Mouse (Mus musculus): ENCODE measurements around the gene Rslcan18.

Rslcan18 gene

GRCm38 (mm10) chr13:67107681-67108080 is 8.4 kb downstream of the Rslcan18 start:
- no peaks in the 10 kb centered on the region for H3K27me3 ChIP-seq (ENCODE audit: insufficient read depth, low read length)

GRCm38 (mm10) chr13:67097876-67098275 is 18.2 kb downstream of the Rslcan18 start, which contains the start of gene Zfp708:
Gene Zfp708, minus strand, starts transcription at chr13:67097976.
- TF ChIP-seq CTCF (conservative IDR thresholded peaks at IDR 0.05; ENCODE audit: low read length), result no peak
- TF ChIP-seq POU5F1 (IDR thresholded peaks at IDR 0.05; ENCODE audit: borderline replicate concordance, low read length), result no peak
- TF ChIP-seq NANOG (IDR thresholded peaks at IDR 0.05; ENCODE audit: borderline replicate concordance, low read length), result no peak
- peaks cover 33% of the 10 kb centered on the region for H3K36me3 ChIP-seq (ENCODE audit: insufficient read depth, low read length)
- H3K27me3 ChIP-seq (ENCODE audit: insufficient read depth, low read length), result no peaks in the 10 kb centered on the region
- no peaks in the 10 kb centered on the region for H3K9me3 ChIP-seq (ENCODE audit: low read length)
- no peak within 1 kb of the TSS for H3K4me3 ChIP-seq (replicated peaks; ENCODE audit: low read length)
- no peaks in the 10 kb centered on the region; the same call in 1 of the 2 replicates for H3K4me1 ChIP-seq (replicated peaks; ENCODE audit: low read depth, low read length)

More at GRCm38 (mm10) chr13:67107681-67108080, 8.4 kb downstream of the Rslcan18 start:
- no peak for TF ChIP-seq POU5F1 (IDR thresholded peaks at IDR 0.05; ENCODE audit: borderline replicate concordance, low read length)
- no peak for TF ChIP-seq NANOG (IDR thresholded peaks at IDR 0.05; ENCODE audit: borderline replicate concordance, low read length)
- no peak for TF ChIP-seq CTCF (conservative IDR thresholded peaks at IDR 0.05; ENCODE audit: low read length)
- Histone ChIP-seq H3K4me1 (replicated peaks; ENCODE audit: low read depth, low read length) (peaks cover 26% of the 10 kb centered on the region), H3K4me3 (replicated peaks; ENCODE audit: low read length) (peak overlapping the region; percentile 88), H3K36me3 (ENCODE audit: insufficient read depth, low read length) (peaks cover 10% of the 10 kb centered on the region), H3K9me3 (ENCODE audit: low read length) (no peaks in the 10 kb centered on the region)

GRCm38 (mm10) chr13:67090154-67090553 is 25.9 kb downstream of the Rslcan18 start:
- H3K4me3 ChIP-seq (replicated peaks; ENCODE audit: low read length), result no peak overlapping the region
- peaks cover 6% of the 10 kb centered on the region for H3K36me3 ChIP-seq (ENCODE audit: insufficient read depth, low read length)
- H3K9me3 ChIP-seq (ENCODE audit: low read length), result no peaks in the 10 kb centered on the region
- no peak for TF ChIP-seq NANOG (IDR thresholded peaks at IDR 0.05; ENCODE audit: borderline replicate concordance, low read length)
- no peak for TF ChIP-seq CTCF (conservative IDR thresholded peaks at IDR 0.05; ENCODE audit: low read length)
- TF ChIP-seq POU5F1 (IDR thresholded peaks at IDR 0.05; ENCODE audit: borderline replicate concordance, low read length), result no peak
- no peaks in the 10 kb centered on the region for H3K4me1 ChIP-seq (replicated peaks; ENCODE audit: low read depth, low read length)
- H3K27me3 ChIP-seq (ENCODE audit: insufficient read depth, low read length), result no peaks in the 10 kb centered on the region

- H3K27me3 ChIP-seq (ENCODE audit: insufficient read depth, low read length), result no peaks in the 10 kb centered on the region
Observed at GRCm38 (mm10) chr13:67081946-67082345, 34.1 kb downstream of the Rslcan18 start.

GRCm38 (mm10) chr13:67081142-67081713 is 34.8 kb downstream of the Rslcan18 start:
- Histone ChIP-seq H3K9me3 (ENCODE audit: low read length) (peaks cover 3% of the 10 kb centered on the region), H3K4me3 (replicated peaks; ENCODE audit: low read length) (peak overlapping the region; percentile 76), H3K27me3 (ENCODE audit: insufficient read depth, low read length) (no peaks in the 10 kb centered on the region), H3K4me1 (replicated peaks; ENCODE audit: low read depth, low read length) (peaks cover 16% of the 10 kb centered on the region), H3K36me3 (ENCODE audit: insufficient read depth, low read length) (peaks cover 8% of the 10 kb centered on the region; the same call in 1 of the 2 replicates)
- no peak; the same call in 1 of the 2 replicates for TF ChIP-seq NANOG (IDR thresholded peaks at IDR 0.05; ENCODE audit: borderline replicate concordance, low read length)
- TF ChIP-seq CTCF (conservative IDR thresholded peaks at IDR 0.05; ENCODE audit: low read length), result no peak
- TF ChIP-seq POU5F1 (IDR thresholded peaks at IDR 0.05; ENCODE audit: borderline replicate concordance, low read length), result no peak

More at GRCm38 (mm10) chr13:67081946-67082345, 34.1 kb downstream of the Rslcan18 start:
- TF ChIP-seq NANOG (IDR thresholded peaks at IDR 0.05; ENCODE audit: borderline replicate concordance, low read length) (no peak), CTCF (conservative IDR thresholded peaks at IDR 0.05; ENCODE audit: low read length) (no peak), POU5F1 (IDR thresholded peaks at IDR 0.05; ENCODE audit: borderline replicate concordance, low read length) (no peak)
- H3K4me1 ChIP-seq (replicated peaks; ENCODE audit: low read depth, low read length), result peaks cover 16% of the 10 kb centered on the region
- H3K36me3 ChIP-seq (ENCODE audit: insufficient read depth, low read length), result peaks cover 7% of the 10 kb centered on the region; the same call in 1 of the 2 replicates
- peak overlapping the region; percentile 76 for H3K4me3 ChIP-seq (replicated peaks; ENCODE audit: low read length)
- no peaks in the 10 kb centered on the region for H3K9me3 ChIP-seq (ENCODE audit: low read length)

- no peaks in the 10 kb centered on the region for H3K27me3 ChIP-seq (ENCODE audit: insufficient read depth, low read length)
- no peak for TF ChIP-seq NANOG (IDR thresholded peaks at IDR 0.05; ENCODE audit: borderline replicate concordance, low read length)
- no peak for TF ChIP-seq CTCF (conservative IDR thresholded peaks at IDR 0.05; ENCODE audit: low read length)
- TF ChIP-seq POU5F1 (IDR thresholded peaks at IDR 0.05; ENCODE audit: borderline replicate concordance, low read length), result no peak
- H3K4me1 ChIP-seq (replicated peaks; ENCODE audit: low read depth, low read length), result peaks cover 14% of the 10 kb centered on the region
- peaks cover 16% of the 10 kb centered on the region for H3K36me3 ChIP-seq (ENCODE audit: insufficient read depth, low read length)
- peaks cover 9% of the 10 kb centered on the region for H3K9me3 ChIP-seq (ENCODE audit: low read length)
- H3K4me3 ChIP-seq (replicated peaks; ENCODE audit: low read length), result no peak overlapping the region
Observed at GRCm38 (mm10) chr13:67077244-67077643, 38.8 kb downstream of the Rslcan18 start.

- H3K36me3 ChIP-seq (ENCODE audit: insufficient read depth, low read length), result peaks cover 34% of the 10 kb centered on the region
- H3K4me1 ChIP-seq (replicated peaks; ENCODE audit: low read depth, low read length), result 0 out of 2 replicates have a peak, but pooled peaks cover 3% of the 10 kb centered on the region
- H3K9me3 ChIP-seq (ENCODE audit: low read length), result peaks cover 9% of the 10 kb centered on the region
- no peak for TF ChIP-seq CTCF (conservative IDR thresholded peaks at IDR 0.05; ENCODE audit: low read length)
- no peak for TF ChIP-seq POU5F1 (IDR thresholded peaks at IDR 0.05; ENCODE audit: borderline replicate concordance, low read length)
- no peak for TF ChIP-seq NANOG (IDR thresholded peaks at IDR 0.05; ENCODE audit: borderline replicate concordance, low read length)
- H3K27me3 ChIP-seq (ENCODE audit: insufficient read depth, low read length), result no peaks in the 10 kb centered on the region
- peak overlapping the region; percentile 58 for H3K4me3 ChIP-seq (replicated peaks; ENCODE audit: low read length)
Observed at GRCm38 (mm10) chr13:67072786-67073185, 43.3 kb downstream of the Rslcan18 start.

GRCm38 (mm10) chr13:67065386-67065785 is 50.7 kb downstream of the Rslcan18 start:
- H3K9me3 ChIP-seq (ENCODE audit: low read length), result peaks cover 13% of the 10 kb centered on the region
- TF ChIP-seq CTCF (conservative IDR thresholded peaks at IDR 0.05; ENCODE audit: low read length), result no peak
- no peak for TF ChIP-seq POU5F1 (IDR thresholded peaks at IDR 0.05; ENCODE audit: borderline replicate concordance, low read length)
- TF ChIP-seq NANOG (IDR thresholded peaks at IDR 0.05; ENCODE audit: borderline replicate concordance, low read length), result no peak
- no peaks in the 10 kb centered on the region for H3K27me3 ChIP-seq (ENCODE audit: insufficient read depth, low read length)
- peaks cover 9% of the 10 kb centered on the region for H3K4me1 ChIP-seq (replicated peaks; ENCODE audit: low read depth, low read length)
- peaks cover 9% of the 10 kb centered on the region for H3K36me3 ChIP-seq (ENCODE audit: insufficient read depth, low read length)
- H3K4me3 ChIP-seq (replicated peaks; ENCODE audit: low read length), result no peak overlapping the region
